In the genomic region with DNA sequence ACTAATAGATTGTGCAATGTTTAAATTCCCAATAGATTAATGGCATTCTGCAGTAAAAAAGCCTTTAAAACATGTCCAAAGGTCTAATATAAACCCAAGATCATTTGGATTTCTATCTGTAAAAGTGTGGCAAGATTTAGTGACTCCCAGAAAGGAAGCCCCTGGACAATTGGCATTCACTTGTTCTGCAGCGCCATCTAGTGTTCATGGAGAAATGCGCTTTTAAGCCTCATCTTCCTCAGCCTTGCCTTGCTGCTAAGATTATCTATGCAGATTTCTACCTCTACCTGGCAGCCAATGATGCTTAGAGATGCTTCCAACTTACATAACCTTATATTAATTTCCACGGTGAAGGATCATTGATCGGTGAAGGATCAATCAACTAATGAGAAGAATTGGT, we compare ENCODE assay signal across 9 mouse cellular contexts.
A peak's percentile ranks its signal among the peaks of the same experiment; 100 is the strongest.
DNase-seq lines count a peak whose midpoint lies in the region; ATAC-seq and TF ChIP-seq lines count a peak whose summit lies in the region.
"Had no signal": no experiment of that assay in that cellular context is flagged by ENCODE, and none has a peak within 500 bp of the region (broad histone marks: within the 10 kb centered on the region; RNA-seq: fewer than 3 reads in every experiment).

No protein-coding gene starts in this region.

- TF ChIP-seq CTCF in spleen, adult 2 months (IDR thresholded peaks at IDR 0.05; ENCODE audit: extremely low read depth, insufficient read depth, insufficient read length, insufficient replicate concordance): peak; percentile 62; the same call in 1 of the 2 replicates
- TF ChIP-seq CTCF in hindbrain, postnatal 0 days (IDR thresholded peaks at IDR 0.05; ENCODE audit: low read depth): peak; percentile 94
- no peak for TF ChIP-seq CTCF in thymus, adult 2 months (IDR thresholded peaks at IDR 0.05; ENCODE audit: borderline replicate concordance, control insufficient read depth, extremely low read depth, insufficient read depth, low read length, poor library complexity)

- DNase-seq in spleen, adult 2 months (ENCODE audit: low read depth in 1 of 2, low spot score in 2 of 2): peak; percentile 30 to 36
- DNase-seq in spleen, adult 12 weeks (ENCODE audit: low spot score): no peak
- DNase-seq in c-Kit-negative CD71-positive TER-119-positive erythroid progenitor cells, embryonic 14.5 days (ENCODE audit: low read depth, low spot score): peak; percentile 34
- peak; percentile 74 for DNase-seq in forebrain, embryonic 11.5 days (ENCODE audit: low spot score)
- peak; percentile 95 for DNase-seq in hindbrain, postnatal 0 days (ENCODE audit: low spot score)
- peak; percentile 84 to 89 for DNase-seq in left cerebral cortex, postnatal 25 days (ENCODE audit: low spot score in 2 of 2)
- peak; percentile 40 to 54 for DNase-seq in natural killer cell, adult 2 months (ENCODE audit: low spot score in 2 of 2)
- DNase-seq in thymus, adult 2 months: peak; percentile 69

- H3K36me3 ChIP-seq in spleen, adult 2 months (ENCODE audit: control insufficient read depth, insufficient read depth, low read length): no peaks in the 10 kb centered on the region
- H3K36me3 ChIP-seq in forebrain, embryonic 11.5 days (ENCODE audit: control insufficient read depth, insufficient read depth, low read length): no peaks in the 10 kb centered on the region
- no peaks in the 10 kb centered on the region for H3K36me3 ChIP-seq in hindbrain, postnatal 0 days (ENCODE audit: insufficient read depth, low read length)
- H3K36me3 ChIP-seq in thymus, adult 2 months (ENCODE audit: control insufficient read depth, insufficient read depth, low read length): no peaks in the 10 kb centered on the region

- H3K4me3 ChIP-seq in spleen, adult 2 months (ENCODE audit: extremely low read depth, insufficient read depth, insufficient read length): no peak overlapping the region
- no peak overlapping the region for H3K4me3 ChIP-seq in forebrain, embryonic 11.5 days (ENCODE audit: low read depth, low read length)
- no peak overlapping the region for H3K4me3 ChIP-seq in hindbrain, postnatal 0 days (ENCODE audit: low read length)
- H3K4me3 ChIP-seq in thymus, adult 2 months (ENCODE audit: control insufficient read depth, insufficient read depth, low read length): no peak overlapping the region
- H3K4me3 ChIP-seq: neural tube, embryonic 13.5 days had no signal

- TF ChIP-seq POLR2A in spleen, adult 2 months (IDR thresholded peaks at IDR 0.05; ENCODE audit: low read depth, low read length): no peak
- no peak for TF ChIP-seq POLR2A in thymus, adult 2 months (IDR thresholded peaks at IDR 0.05; ENCODE audit: control insufficient read depth, extremely low read depth, insufficient read depth, low read length, poor library complexity)

- H3K9me3 ChIP-seq in forebrain, embryonic 11.5 days (ENCODE audit: control insufficient read depth, low read length): no peaks in the 10 kb centered on the region
- no peaks in the 10 kb centered on the region for H3K9me3 ChIP-seq in hindbrain, postnatal 0 days (ENCODE audit: low read length)
- H3K9me3 ChIP-seq: neural tube, embryonic 13.5 days had no signal

- no peak overlapping the region for H3K27ac ChIP-seq in spleen, adult 2 months (ENCODE audit: insufficient read depth, low read length)
- H3K27ac ChIP-seq in forebrain, embryonic 11.5 days (ENCODE audit: low read depth, low read length): 0 out of 2 replicates have a peak overlapping the region, but pooled peaks have one; percentile 31
- 0 out of 2 replicates have a peak overlapping the region, but pooled peaks have one; percentile 4 for H3K27ac ChIP-seq in hindbrain, postnatal 0 days
- H3K27ac ChIP-seq in thymus, adult 2 months (ENCODE audit: control insufficient read depth, insufficient read depth, low read length): no peak overlapping the region

- peaks cover 6% of the 10 kb centered on the region; the same call in 1 of the 2 replicates for H3K4me1 ChIP-seq in spleen, adult 2 months (ENCODE audit: control insufficient read depth, insufficient read depth, insufficient read length)
- peaks cover 23% of the 10 kb centered on the region; the same call in 1 of the 2 replicates for H3K4me1 ChIP-seq in forebrain, embryonic 11.5 days (replicated peaks; ENCODE audit: control insufficient read depth, insufficient read depth, low read length)
- H3K4me1 ChIP-seq in hindbrain, postnatal 0 days (ENCODE audit: insufficient read depth, low read length): peaks cover 13% of the 10 kb centered on the region; the same call in 1 of the 2 replicates
- peaks cover 20% of the 10 kb centered on the region for H3K4me1 ChIP-seq in thymus, adult 2 months (replicated peaks; ENCODE audit: control insufficient read depth, insufficient read depth, low read length)

- no peaks in the 10 kb centered on the region for H3K27me3 ChIP-seq in spleen, adult 2 months (ENCODE audit: control insufficient read depth, insufficient read depth, low read length)
- no peaks in the 10 kb centered on the region for H3K27me3 ChIP-seq in forebrain, embryonic 11.5 days (ENCODE audit: control insufficient read depth, insufficient read depth, low read length)
- H3K27me3 ChIP-seq in hindbrain, postnatal 0 days (ENCODE audit: insufficient read depth, low read length): no peaks in the 10 kb centered on the region
- no peaks in the 10 kb centered on the region for H3K27me3 ChIP-seq in thymus, adult 2 months (ENCODE audit: control insufficient read depth, insufficient read depth, low read length)
- H3K27me3 ChIP-seq: neural tube, embryonic 13.5 days had no signal

- no peak overlapping the region for H3K9ac ChIP-seq in forebrain, embryonic 11.5 days (ENCODE audit: low read length)
- H3K9ac ChIP-seq in hindbrain, postnatal 0 days (replicated peaks; ENCODE audit: low read length): no peak overlapping the region
- H3K9ac ChIP-seq: neural tube, embryonic 13.5 days had no signal

- no peak for ATAC-seq in forebrain, embryonic 11.5 days (replicated peaks; ENCODE audit: low FRiP score)
- ATAC-seq in hindbrain, postnatal 0 days: peak; percentile 44; the same call in 1 of the 2 replicates

- H3K4me2 ChIP-seq in forebrain, embryonic 11.5 days (ENCODE audit: low read depth, low read length, severe bottlenecking): no peak overlapping the region
- no peak overlapping the region for H3K4me2 ChIP-seq in hindbrain, postnatal 0 days (ENCODE audit: low read depth, low read length)
- H3K4me2 ChIP-seq: neural tube, embryonic 13.5 days had no signal

- intact Hi-C loops in left cerebral cortex, postnatal 25 days (cut with DNase I): loop anchor here (2.0 to 10.0 kb wide), 5 partner anchors 130 to 820 kb away; no protein-coding TSS in a partner anchor

- WGBS in spleen, adult 2 months: 6% methylated on average over 4 of the region's 4 CpGs
- WGBS in forebrain, embryonic 11.5 days: 11% methylated on average over 4 of the region's 4 CpGs
- 9% methylated on average over 4 of the region's 4 CpGs for WGBS in hindbrain, postnatal 0 days
- 9% methylated on average over 4 of the region's 4 CpGs for WGBS in thymus, adult 2 months

Comparison
In these comparisons a context has a peak if more than half of its experiments do, and no peak if none do; other contexts are left out.
1. H3K27ac ChIP-seq: peak in forebrain, embryonic 11.5 days (single experiment) and hindbrain, postnatal 0 days (single experiment); none in spleen, adult 2 months (single experiment) and thymus, adult 2 months (single experiment).